Mouse (Mus musculus) heart, embryonic 15.5 days (tissue): ENCODE data around the gene Majin. TPM values are rescaled to one million over a fixed set of nuclear protein-coding genes. Genes with fewer than 3 reads are reported as not detected.

Source experiments
- ATAC-seq: fragments of 200-750 bp; cut with Nextera tagmentation; replicated peaks from 2 replicates; pipeline ENCODE4 v1.8.0; 2017; ENCODE audit warnings: low read depth, moderate TSS enrichment; ENCODE audit not compliant: insufficient number of reproducible peaks, insufficient read depth, low FRiP score
- H3K27ac ChIP-seq: fragments of 300-500 bp; sonication (generic); 2 replicates; pipeline ENCODE4 v1.5.1; 2015; ENCODE audit warnings: mild to moderate bottlenecking, inconsistent platforms
- H3K27me3 ChIP-seq: fragments of 300-500 bp; sonication (generic); 2 replicates; pipeline ENCODE4 v1.6.1; 2015; ENCODE audit warnings: inconsistent platforms
- H3K36me3 ChIP-seq: fragments of 300-500 bp; sonication (generic); 2 replicates; pipeline ENCODE4 v1.6.1; 2015; ENCODE audit warnings: mild to moderate bottlenecking, inconsistent platforms
- H3K4me1 ChIP-seq: fragments of 300-500 bp; sonication (generic); replicated peaks from 2 replicates; pipeline ENCODE4 v1.6.1; 2015; ENCODE audit warnings: inconsistent platforms
- H3K4me2 ChIP-seq: fragments of 300-500 bp; sonication (generic); 2 replicates; pipeline ENCODE4 v1.6.1; 2015; ENCODE audit warnings: inconsistent platforms, mild to moderate bottlenecking, moderate library complexity
- H3K4me3 ChIP-seq: fragments of 300-500 bp; sonication (generic); 2 replicates; pipeline ENCODE4 v1.5.1; 2015; ENCODE audit warnings: mild to moderate bottlenecking, inconsistent platforms
- H3K9ac ChIP-seq: fragments of 300-500 bp; sonication (generic); 2 replicates; pipeline ENCODE4 v1.6.1; 2015; ENCODE audit warnings: mild to moderate bottlenecking, inconsistent platforms
- H3K9me3 ChIP-seq: fragments of 300-500 bp; sonication (generic); replicated peaks from 2 replicates; pipeline ENCODE4 v1.6.1; 2016; ENCODE audit warnings: inconsistent platforms
- WGBS: fragments of 180-500 bp; shearing (Covaris S2); methylation state at CpG from one replicate; pipeline ENCODE4 v1.1.7; 2015; ENCODE audit warnings: mixed read lengths; 5-methylcytosine and 5-hydroxymethylcytosine counted together
- polyA plus RNA-seq: library from polyadenylated mRNA; unstranded; fragments of >200 nt; fragmentation: Nextera tagmentation; extraction: Ambion mirVana; gene quantifications from 2 replicates; pipeline ENCODE4 v1.2.1, GENCODE M21; 2015

Gene Majin
- not detected in 2 replicates for polyA plus RNA-seq

DNA sequence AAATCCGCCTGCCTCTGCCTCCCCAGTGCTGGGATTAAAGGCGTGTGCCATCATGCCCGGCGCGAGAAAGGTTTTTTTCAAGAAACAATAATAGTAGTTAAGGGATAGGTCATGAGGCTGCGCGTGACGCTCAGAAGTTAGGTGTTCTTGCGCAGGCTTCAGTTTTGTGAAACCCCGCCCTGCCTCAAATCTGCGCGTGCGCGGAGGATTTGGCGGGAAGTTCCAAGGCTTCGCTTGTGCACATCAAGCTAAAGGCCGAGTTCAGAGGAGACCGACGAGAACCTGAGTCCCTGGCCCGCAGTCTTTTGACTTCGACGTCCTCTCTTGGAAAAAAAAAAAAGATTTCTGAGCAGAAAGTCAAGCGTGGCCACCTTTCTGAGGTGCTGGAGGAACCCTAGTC is at the start of gene Majin:
Gene Majin, plus strand, starts transcription at position 258 of the 400 bp plus-strand sequence.
- Histone ChIP-seq H3K9me3 (no peaks in the 10 kb centered on the region), H3K36me3 (no peaks in the 10 kb centered on the region), H3K27me3 (peaks cover 9% of the 10 kb centered on the region; the same call in 1 of the 2 replicates), H3K4me2 (no peak within 1 kb of the TSS), H3K4me1 (no peaks in the 10 kb centered on the region), H3K9ac (no peak within 1 kb of the TSS), H3K4me3 (no peak within 1 kb of the TSS), H3K27ac (no peak within 1 kb of the TSS)
- ATAC-seq = no peak
- 76% methylated on average over 23 of the region's 23 CpGs for WGBS

DNA sequence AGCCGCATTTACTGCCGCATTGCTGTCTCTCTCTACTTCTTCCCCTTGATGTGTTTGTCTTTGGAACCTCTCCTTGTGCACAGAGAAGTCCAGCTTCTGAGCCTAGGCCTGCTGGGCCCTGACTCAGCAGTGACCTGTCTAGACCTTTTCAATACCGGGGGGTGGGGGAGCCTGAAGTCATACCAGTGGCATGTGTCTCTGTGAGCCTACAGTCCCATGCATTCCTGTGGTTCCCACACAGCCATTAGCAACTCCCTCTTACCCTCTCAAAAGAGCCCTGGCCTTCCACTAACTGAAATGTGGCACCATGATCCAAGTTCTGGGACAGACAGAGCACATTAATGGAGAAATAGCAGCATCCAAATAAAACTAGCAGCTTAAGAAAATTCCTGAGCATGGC is 47.8 kb upstream of the Majin start:
- H3K27ac ChIP-seq = no peak overlapping the region
- H3K9ac ChIP-seq = no peak overlapping the region
- H3K4me3 ChIP-seq = no peak overlapping the region
- H3K4me1 ChIP-seq = peaks cover 8% of the 10 kb centered on the region
- no peaks in the 10 kb centered on the region for H3K9me3 ChIP-seq
- no peak overlapping the region for H3K4me2 ChIP-seq
- no peaks in the 10 kb centered on the region for H3K27me3 ChIP-seq
- WGBS = 78% methylated on average over 3 of the region's 3 CpGs
- no peak for ATAC-seq
- H3K36me3 ChIP-seq = peaks cover 7% of the 10 kb centered on the region; the same call in 1 of the 2 replicates

DNA sequence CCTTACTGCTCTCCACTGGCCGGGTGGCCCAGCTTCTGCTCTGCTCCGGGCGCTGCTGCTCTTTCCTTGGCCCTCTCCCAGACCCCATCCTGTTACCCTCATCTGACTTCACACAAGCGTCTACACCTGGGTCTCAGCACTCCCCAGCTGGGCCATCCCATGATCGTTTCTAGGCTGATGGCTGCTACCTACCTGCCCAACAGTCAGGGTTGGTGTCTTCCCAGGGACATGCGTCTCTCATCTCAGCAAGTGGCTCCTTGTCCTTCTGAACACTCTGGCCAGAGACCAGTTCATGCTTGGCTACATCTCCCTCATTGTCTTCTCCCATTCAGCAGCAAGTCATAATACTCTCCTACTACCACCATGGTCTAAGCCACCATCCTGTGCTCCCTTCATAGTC is 44.5 kb upstream of the Majin start:
- Histone ChIP-seq H3K4me3 (peak overlapping the region; percentile 70; the same call in 1 of the 2 replicates), H3K4me1 (peaks cover 12% of the 10 kb centered on the region), H3K36me3 (0 out of 2 replicates have a peak, but pooled peaks cover 4% of the 10 kb centered on the region), H3K27me3 (no peaks in the 10 kb centered on the region), H3K9ac (peak overlapping the region; percentile 84), H3K9me3 (no peaks in the 10 kb centered on the region), H3K27ac (no peak overlapping the region), H3K4me2 (peak overlapping the region; percentile 94; the same call in 1 of the 2 replicates)
- WGBS = 90% methylated on average over 6 of the region's 6 CpGs
- ATAC-seq = no peak

DNA sequence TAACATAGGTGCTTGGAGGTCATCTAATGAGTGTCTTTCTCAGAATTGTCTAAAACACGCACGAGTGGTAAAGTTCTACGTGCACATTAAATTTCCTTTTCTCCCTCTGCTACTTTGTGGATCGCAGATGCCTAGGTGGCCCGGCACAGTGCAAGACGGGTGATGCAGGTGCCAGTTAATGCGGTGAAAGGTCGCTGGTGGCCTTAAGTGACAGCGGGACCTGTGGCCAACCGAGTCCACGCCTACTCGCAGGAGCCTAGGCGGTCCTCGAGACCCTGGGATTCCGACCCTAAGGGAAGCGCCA is 43.9 kb upstream of the Majin start:
- Histone ChIP-seq H3K4me1 (peaks cover 12% of the 10 kb centered on the region), H3K27ac (peak overlapping the region; percentile 93), H3K27me3 (no peaks in the 10 kb centered on the region), H3K4me2 (peak overlapping the region; percentile 94), H3K9me3 (no peaks in the 10 kb centered on the region), H3K36me3 (0 out of 2 replicates have a peak, but pooled peaks cover 4% of the 10 kb centered on the region), H3K4me3 (peak overlapping the region; percentile 70), H3K9ac (peak overlapping the region; percentile 84)
- 6% methylated on average over 16 of the region's 16 CpGs for whole genome bisulfite sequencing
- no peak for ATAC-seq

DNA sequence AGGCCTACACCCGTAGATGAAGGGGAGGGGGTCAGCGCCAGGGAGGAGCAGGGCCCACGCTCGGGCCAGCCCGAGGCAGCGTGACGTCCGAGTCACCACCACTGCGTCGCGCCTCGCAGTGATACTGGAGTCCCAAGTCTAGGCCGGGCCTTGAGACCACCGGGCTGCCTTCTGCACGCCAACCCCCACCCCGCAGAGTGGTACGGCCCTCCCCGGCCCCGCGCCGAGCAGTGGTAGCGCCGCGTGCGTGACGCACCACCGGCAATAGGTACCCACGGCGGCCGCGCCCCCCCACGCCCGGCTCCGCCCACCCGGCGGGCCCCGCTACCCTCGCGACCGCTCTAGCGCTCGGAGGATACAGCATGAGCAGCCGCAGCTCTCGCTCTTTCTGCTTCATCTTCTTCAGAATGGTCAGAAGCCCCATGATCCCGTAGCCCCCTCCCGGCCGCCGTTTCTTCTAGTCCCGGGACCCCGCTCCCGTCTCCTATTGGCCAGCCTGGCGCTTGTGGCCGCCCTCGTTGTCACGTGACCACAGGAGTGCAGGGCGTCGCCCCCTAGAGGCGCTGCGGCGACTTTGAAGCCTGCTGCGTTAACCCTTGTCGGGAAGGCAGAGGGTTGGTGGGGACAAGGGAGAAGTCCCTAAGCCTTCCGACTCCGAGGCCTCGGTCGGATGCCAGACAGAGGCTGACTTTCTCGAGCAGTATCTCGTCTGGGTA is 43.4 kb upstream of the Majin start, which contains the start of gene Batf2:
Gene Batf2, plus strand, starts transcription at position 306 of the 716 bp plus-strand sequence.
- ATAC-seq = peak; percentile 89
- Histone ChIP-seq H3K36me3 (0 out of 2 replicates have a peak, but pooled peaks cover 4% of the 10 kb centered on the region), H3K27ac (peak within 1 kb of the TSS; percentile 93), H3K4me2 (peak within 1 kb of the TSS; percentile 94), H3K9ac (peak within 1 kb of the TSS; percentile 84), H3K27me3 (no peaks in the 10 kb centered on the region), H3K4me1 (peaks cover 12% of the 10 kb centered on the region), H3K9me3 (no peaks in the 10 kb centered on the region), H3K4me3 (peak within 1 kb of the TSS; percentile 70)
- under 1% methylated on average over 63 of the region's 68 CpGs for WGBS

DNA sequence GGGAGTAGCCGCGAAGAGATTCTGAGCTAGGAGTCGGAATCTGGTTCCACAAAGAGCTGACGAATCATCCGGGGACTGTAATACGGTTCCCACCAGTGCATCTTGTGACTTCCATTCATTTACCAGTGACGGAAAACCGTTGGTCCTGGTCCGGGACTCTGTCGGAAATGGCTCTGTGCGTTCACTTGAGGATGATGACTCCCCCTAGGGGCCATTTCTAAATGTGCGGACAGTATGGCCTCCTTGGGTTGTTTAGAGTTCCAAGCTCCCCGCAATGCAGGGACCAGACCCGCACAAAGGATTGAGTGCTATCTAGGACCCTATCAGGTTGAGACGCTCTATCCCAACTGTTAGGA is 42.8 kb upstream of the Majin start, which contains the start of gene Arl2:
Gene Arl2, minus strand, starts transcription at position 155 of the 356 bp plus-strand sequence.
- Histone ChIP-seq H3K27me3 (no peaks in the 10 kb centered on the region), H3K4me2 (peak within 1 kb of the TSS; percentile 94), H3K9ac (peak within 1 kb of the TSS; percentile 84), H3K4me3 (peak within 1 kb of the TSS; percentile 70), H3K27ac (peak within 1 kb of the TSS; percentile 93), H3K36me3 (0 out of 2 replicates have a peak, but pooled peaks cover 4% of the 10 kb centered on the region), H3K4me1 (peaks cover 12% of the 10 kb centered on the region), H3K9me3 (no peaks in the 10 kb centered on the region)
- peak; percentile 68 for ATAC-seq
- WGBS = under 1% methylated on average over 15 of the region's 15 CpGs

DNA sequence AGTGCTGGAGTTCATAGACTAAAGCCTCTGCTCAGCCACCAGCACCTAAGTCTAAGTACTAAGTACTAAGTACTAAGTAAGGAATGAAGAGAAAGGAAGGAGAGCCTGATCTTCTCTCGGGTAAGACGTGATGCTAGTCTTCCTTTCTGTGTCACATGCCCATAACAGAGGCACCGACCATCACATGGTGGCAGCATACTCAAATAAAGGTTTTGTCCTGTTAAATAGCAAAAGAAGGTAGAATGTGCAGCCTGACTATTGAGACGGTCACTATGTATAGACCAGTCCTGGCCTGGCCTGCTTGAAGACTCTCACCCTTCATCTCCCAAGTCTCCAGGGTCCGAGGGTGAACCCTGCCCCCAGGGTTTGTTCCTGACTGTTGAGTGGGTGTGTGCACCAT is 39.3 kb upstream of the Majin start:
- 72% methylated on average over 5 of the region's 5 CpGs for WGBS
- ATAC-seq = no peak
- no peak overlapping the region for H3K27ac ChIP-seq
- no peak overlapping the region for H3K4me3 ChIP-seq
- no peaks in the 10 kb centered on the region for H3K36me3 ChIP-seq
- H3K4me1 ChIP-seq = peaks cover 11% of the 10 kb centered on the region
- H3K4me2 ChIP-seq = no peak overlapping the region
- H3K9me3 ChIP-seq = no peaks in the 10 kb centered on the region
- H3K9ac ChIP-seq = no peak overlapping the region
- peaks cover 3% of the 10 kb centered on the region; the same call in 1 of the 2 replicates for H3K27me3 ChIP-seq

DNA sequence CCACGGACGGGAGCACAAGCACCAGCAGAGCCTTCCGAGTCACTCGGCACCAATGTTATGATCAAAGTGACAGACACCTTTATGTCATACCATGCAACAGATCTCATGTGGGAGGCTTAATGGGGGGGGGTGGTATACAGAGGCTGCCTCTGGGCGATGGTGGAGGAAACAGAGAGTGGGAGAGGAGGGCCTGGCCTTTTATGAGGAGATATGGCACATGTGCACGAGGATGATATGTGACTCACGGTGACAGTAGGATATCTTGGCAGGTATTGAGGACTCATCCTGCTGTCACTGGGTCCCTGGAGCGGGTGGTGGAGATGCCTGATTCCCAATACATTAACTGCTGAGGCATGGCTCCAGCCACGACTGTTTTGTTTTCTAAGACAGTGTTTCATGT is 29.0 kb upstream of the Majin start:
- no peaks in the 10 kb centered on the region for H3K4me1 ChIP-seq
- no peaks in the 10 kb centered on the region for H3K36me3 ChIP-seq
- no peak overlapping the region for H3K4me2 ChIP-seq
- no peak overlapping the region for H3K4me3 ChIP-seq
- H3K9ac ChIP-seq = no peak overlapping the region
- no peaks in the 10 kb centered on the region for H3K9me3 ChIP-seq
- H3K27ac ChIP-seq = no peak overlapping the region
- 0 out of 2 replicates have a peak, but pooled peaks cover 3% of the 10 kb centered on the region for H3K27me3 ChIP-seq
- ATAC-seq = no peak
- 77% methylated on average over 9 of the region's 9 CpGs for WGBS

DNA sequence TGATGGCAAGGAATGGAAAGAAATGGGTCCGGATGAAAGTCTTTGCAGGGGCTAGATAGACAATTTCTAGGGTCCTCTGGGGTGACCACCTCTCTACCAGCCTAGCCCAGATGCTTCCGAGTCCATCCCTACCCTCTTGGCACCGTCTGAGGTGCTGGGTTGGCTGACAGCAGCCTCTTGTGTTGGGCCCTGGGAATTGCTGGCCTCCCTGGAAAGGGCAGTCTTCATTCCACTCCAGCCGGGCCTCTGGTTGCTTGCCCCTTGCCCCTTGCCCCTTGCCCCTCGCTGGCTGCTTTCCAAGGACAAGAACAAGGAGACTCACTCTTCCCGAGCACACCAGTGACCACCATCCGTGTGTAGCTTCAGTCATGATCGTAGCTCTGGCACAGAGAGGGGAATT is 27.8 kb upstream of the Majin start:
- H3K27ac ChIP-seq = no peak overlapping the region
- H3K4me2 ChIP-seq = no peak overlapping the region
- H3K27me3 ChIP-seq = 0 out of 2 replicates have a peak, but pooled peaks cover 3% of the 10 kb centered on the region
- no peak for ATAC-seq
- 63% methylated on average over 8 of the region's 8 CpGs for WGBS
- no peak overlapping the region for H3K4me3 ChIP-seq
- H3K36me3 ChIP-seq = no peaks in the 10 kb centered on the region
- H3K9me3 ChIP-seq = no peaks in the 10 kb centered on the region
- no peak overlapping the region for H3K9ac ChIP-seq
- H3K4me1 ChIP-seq = no peaks in the 10 kb centered on the region

DNA sequence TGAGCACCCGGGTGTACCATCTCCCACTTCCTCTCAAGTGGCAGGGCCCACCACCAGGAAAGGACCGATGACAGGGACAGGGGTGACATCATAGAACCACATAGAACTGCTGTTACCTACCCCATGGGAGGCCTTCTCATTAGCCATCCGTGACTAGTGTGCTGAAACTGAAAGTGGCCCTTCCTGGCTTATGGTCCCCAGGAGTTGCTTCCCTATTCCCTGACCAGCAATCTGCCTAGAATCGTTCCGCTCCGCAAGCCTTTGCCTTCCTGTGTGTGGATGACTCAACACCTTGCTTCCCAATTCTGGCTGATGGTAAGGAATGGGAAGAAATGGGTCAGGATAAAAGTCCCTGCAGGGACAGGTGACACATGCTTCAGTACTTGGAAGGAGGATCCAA is 27.0 kb upstream of the Majin start:
- no peak overlapping the region for H3K27ac ChIP-seq
- H3K9me3 ChIP-seq = no peaks in the 10 kb centered on the region
- ATAC-seq = no peak
- no peak overlapping the region for H3K9ac ChIP-seq
- H3K36me3 ChIP-seq = no peaks in the 10 kb centered on the region
- H3K4me3 ChIP-seq = no peak overlapping the region
- WGBS = 59% methylated on average over 6 of the region's 6 CpGs
- no peaks in the 10 kb centered on the region for H3K4me1 ChIP-seq
- no peak overlapping the region for H3K4me2 ChIP-seq
- 0 out of 2 replicates have a peak, but pooled peaks cover 3% of the 10 kb centered on the region for H3K27me3 ChIP-seq

DNA sequence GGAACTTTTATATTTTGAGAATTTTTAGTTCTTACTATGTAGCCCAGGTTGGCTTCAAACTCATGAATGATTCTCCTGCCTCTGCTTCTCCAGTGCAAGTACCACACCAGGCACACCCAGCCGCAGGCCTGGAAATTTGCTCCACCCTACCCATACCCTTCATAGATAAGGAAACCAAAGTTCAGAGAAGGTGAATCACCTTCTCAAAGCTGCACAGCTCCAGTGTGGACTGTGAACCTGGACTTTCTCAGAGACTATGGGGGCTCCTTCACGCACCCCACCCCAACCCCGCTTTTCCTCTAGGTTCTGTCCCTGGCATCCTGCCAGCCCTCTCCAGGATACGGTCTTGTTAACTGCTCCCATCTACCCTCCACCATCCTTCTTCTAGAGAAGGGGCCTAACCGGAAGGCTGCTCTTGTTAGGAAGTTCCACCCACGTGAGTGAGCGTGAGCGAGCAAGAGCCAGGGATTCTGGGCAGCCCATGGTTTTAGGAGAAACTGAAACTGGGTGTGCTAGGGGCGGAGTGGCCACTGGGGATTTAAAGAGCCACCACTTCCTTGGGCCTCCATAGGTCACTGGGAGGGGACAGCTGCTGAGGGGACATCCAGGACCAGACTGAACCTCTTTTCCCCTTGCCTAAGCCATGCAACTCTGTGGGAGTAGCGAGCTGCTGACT is 20.2 kb upstream of the Majin start:
- Histone ChIP-seq H3K9me3 (no peaks in the 10 kb centered on the region), H3K4me2 (no peak overlapping the region), H3K27me3 (no peaks in the 10 kb centered on the region), H3K9ac (no peak overlapping the region), H3K27ac (no peak overlapping the region), H3K4me3 (no peak overlapping the region), H3K4me1 (no peaks in the 10 kb centered on the region), H3K36me3 (no peaks in the 10 kb centered on the region)
- 57% methylated on average over 10 of the region's 10 CpGs for WGBS
- ATAC-seq = no peak
